In genomic region chr6:81990049-81990810, GRCm38 (mm10) we compare ENCODE assay signal across 11 mouse cellular contexts. TPM values are rescaled to one million over a fixed set of nuclear protein-coding genes. Genes with fewer than 3 reads are reported as not detected.
DNase-seq lines count a peak whose midpoint lies in the region; ATAC-seq and TF ChIP-seq lines count a peak whose summit lies in the region.
"Had no signal": no experiment of that assay in that cellular context is flagged by ENCODE, and none has a peak within 500 bp of the region (broad histone marks: within the 10 kb centered on the region; RNA-seq: fewer than 3 reads in every experiment).

No protein-coding gene starts in this region.

- no peak overlapping the region for H3K9ac ChIP-seq in lung, embryonic 14.5 days
- H3K9ac ChIP-seq in limb, embryonic 12.5 days (replicated peaks): no peak overlapping the region
- H3K9ac ChIP-seq: hindbrain, embryonic 15.5 days; liver, embryonic 14.5 days; neural tube, embryonic 12.5 days had no signal

- no peaks in the 10 kb centered on the region for H3K9me3 ChIP-seq in lung, embryonic 14.5 days (ENCODE audit: low read depth, low read length)
- no peaks in the 10 kb centered on the region for H3K9me3 ChIP-seq in embryonic facial prominence, embryonic 10.5 days
- no peaks in the 10 kb centered on the region for H3K9me3 ChIP-seq in limb, embryonic 12.5 days
- H3K9me3 ChIP-seq: hindbrain, embryonic 15.5 days; neural tube, embryonic 12.5 days had no signal

- no peaks in the 10 kb centered on the region for H3K36me3 ChIP-seq in lung, embryonic 14.5 days (ENCODE audit: insufficient read depth)
- H3K36me3 ChIP-seq in embryonic facial prominence, embryonic 10.5 days (replicated peaks): no peaks in the 10 kb centered on the region
- H3K36me3 ChIP-seq in limb, embryonic 12.5 days: no peaks in the 10 kb centered on the region
- H3K36me3 ChIP-seq: hindbrain, embryonic 15.5 days; neural tube, embryonic 12.5 days had no signal

- intact Hi-C loops in gastrocnemius, adult 2 months (cut with DNase I): no loop called here

- H3K4me1 ChIP-seq in lung, embryonic 14.5 days (ENCODE audit: insufficient read depth): no peaks in the 10 kb centered on the region; the same call in 1 of the 2 replicates
- H3K4me1 ChIP-seq in embryonic facial prominence, embryonic 10.5 days: peaks cover 18% of the 10 kb centered on the region
- peaks cover 40% of the 10 kb centered on the region for H3K4me1 ChIP-seq in limb, embryonic 12.5 days (replicated peaks)
- H3K4me1 ChIP-seq: hindbrain, embryonic 15.5 days; neural tube, embryonic 12.5 days had no signal

- H3K27me3 ChIP-seq in lung, embryonic 14.5 days (ENCODE audit: insufficient read depth, low read length): no peaks in the 10 kb centered on the region
- H3K27me3 ChIP-seq in embryonic facial prominence, embryonic 10.5 days (replicated peaks; ENCODE audit: low read depth, poor library complexity, severe bottlenecking): peaks cover 19% of the 10 kb centered on the region
- no peaks in the 10 kb centered on the region; the same call in 1 of the 2 replicates for H3K27me3 ChIP-seq in limb, embryonic 12.5 days
- H3K27me3 ChIP-seq: neural tube, embryonic 12.5 days had no signal

- 0 out of 2 replicates have a peak overlapping the region, but pooled peaks have one; percentile 13 for H3K4me2 ChIP-seq in lung, embryonic 14.5 days
- peak overlapping the region; percentile 25 for H3K4me2 ChIP-seq in limb, embryonic 12.5 days
- H3K4me2 ChIP-seq: hindbrain, embryonic 15.5 days; neural tube, embryonic 12.5 days had no signal

- no peak for ATAC-seq in lung, embryonic 14.5 days (ENCODE audit: insufficient read depth)
- peak; percentile 38; the same call in 1 of the 2 replicates for ATAC-seq in limb, embryonic 12.5 days (ENCODE audit: insufficient number of reproducible peaks, insufficient read depth, low FRiP score, low TSS enrichment, low read depth)
- ATAC-seq in megakaryocyte-erythroid progenitor cell, adult 5-6 weeks (replicated peaks; ENCODE audit: low FRiP score, low TSS enrichment, poor library complexity, severe bottlenecking): no peak

- no peak for TF ChIP-seq CTCF in gastrocnemius, adult 2 months (IDR thresholded peaks at IDR 0.05)
- no peak for TF ChIP-seq CTCF in lung, embryonic 14.5 days (IDR thresholded peaks at IDR 0.05; ENCODE audit: low read depth)

- H3K4me3 ChIP-seq in gastrocnemius, adult 2 months: peak overlapping the region; percentile 43
- H3K4me3 ChIP-seq in lung, embryonic 14.5 days (ENCODE audit: low read depth, low read length): no peak overlapping the region
- H3K4me3 ChIP-seq in embryonic facial prominence, embryonic 10.5 days: no peak overlapping the region
- 0 out of 2 replicates have a peak overlapping the region, but pooled peaks have one; percentile 9 for H3K4me3 ChIP-seq in limb, embryonic 12.5 days (replicated peaks)
- H3K4me3 ChIP-seq: hindbrain, embryonic 15.5 days; neural tube, embryonic 12.5 days had no signal

- H3K27ac ChIP-seq in gastrocnemius, adult 2 months: peak overlapping the region; percentile 20; the same call in 1 of the 2 replicates
- H3K27ac ChIP-seq in lung, embryonic 14.5 days (ENCODE audit: low read depth): peak overlapping the region; percentile 52; the same call in 1 of the 2 replicates
- H3K27ac ChIP-seq in embryonic facial prominence, embryonic 10.5 days (replicated peaks): peak overlapping the region; percentile 24; the same call in 1 of the 2 replicates
- peak overlapping the region; percentile 95 for H3K27ac ChIP-seq in limb, embryonic 12.5 days
- H3K27ac ChIP-seq: hindbrain, embryonic 15.5 days; liver, embryonic 14.5 days; neural tube, embryonic 12.5 days had no signal

- 48% methylated on average over 20 of the region's 20 CpGs for WGBS in lung, embryonic 14.5 days
- 38% methylated on average over 20 of the region's 20 CpGs for WGBS in embryonic facial prominence, embryonic 10.5 days
- WGBS in limb, embryonic 12.5 days: 26% methylated on average over 20 of the region's 20 CpGs

- DNase-seq in gastrocnemius, adult 2 months: no peak
- DNase-seq in gastrocnemius, adult 18-20 months (ENCODE audit: low spot score): no peak
- DNase-seq in lung, embryonic 14.5 days: no peak
- no peak for DNase-seq in lung, postnatal 36 days
- no peak for DNase-seq in embryonic facial prominence, embryonic 10.5 days (ENCODE audit: low spot score)
- DNase-seq in urinary bladder, postnatal 25 days (ENCODE audit: low spot score): no peak

RNA-seq across cellular contexts. Expression of gene Mrpl19, which starts 24.5 kb away (rescaled TPM):
- total RNA-seq in gastrocnemius, adult 2 months (2021): 10 to 100 TPM; 16.2 to 25.5 TPM
- total RNA-seq in gastrocnemius, adult 18-20 months (2021): 10 to 100 TPM; 18.1 to 18.5 TPM
- 40.8 and 48.1 TPM in 2 replicates for polyA plus RNA-seq in lung, embryonic 14.5 days (2014; fragmentation: Nextera tagmentation; extraction: Ambion mirVana)
- 65.2 and 67.7 TPM in 2 replicates for polyA plus RNA-seq in embryonic facial prominence, embryonic 10.5 days (2016; fragmentation: Nextera tagmentation; extraction: Ambion mirVana)
- polyA plus RNA-seq in limb, embryonic 12.5 days (2016; fragmentation: Nextera tagmentation; extraction: Ambion mirVana): 54.8 and 59.7 TPM in 2 replicates
- 20.9 and 22.2 TPM in 2 replicates for total RNA-seq in megakaryocyte-erythroid progenitor cell, adult 5-6 weeks (2014; fragmentation: Nextera tagmentation)
- total RNA-seq in megakaryocyte-erythroid progenitor cell, adult 5-6 weeks (2017): 17.5 and 46.0 TPM in 2 replicates

RNA-seq across cellular contexts. Expression of gene Eva1a, which starts 50.6 kb away (rescaled TPM):
- total RNA-seq in gastrocnemius, adult 2 months (2021): under 1 TPM; 0.71 to 0.95 TPM
- 1 to 10 TPM in 1 of 2 experiments, under 1 TPM in 1; 0.66 to 1.2 TPM for total RNA-seq in gastrocnemius, adult 18-20 months (2021)
- polyA plus RNA-seq in lung, embryonic 14.5 days (2014; fragmentation: Nextera tagmentation; extraction: Ambion mirVana): 46.5 and 53.7 TPM in 2 replicates
- 7.0 and 9.1 TPM in 2 replicates for polyA plus RNA-seq in embryonic facial prominence, embryonic 10.5 days (2016; fragmentation: Nextera tagmentation; extraction: Ambion mirVana)
- 30.6 and 32.4 TPM in 2 replicates for polyA plus RNA-seq in limb, embryonic 12.5 days (2016; fragmentation: Nextera tagmentation; extraction: Ambion mirVana)
- not detected in 2 replicates for total RNA-seq in megakaryocyte-erythroid progenitor cell, adult 5-6 weeks (2014; fragmentation: Nextera tagmentation)
- total RNA-seq in megakaryocyte-erythroid progenitor cell, adult 5-6 weeks (2017): not detected in 2 replicates

Comparison
In these comparisons a context has a peak if more than half of its experiments do, and no peak if none do; other contexts are left out.
1. H3K27ac ChIP-seq: peak in every context shown above with its lines; median percentile 95 in limb, embryonic 12.5 days; 52 in lung, embryonic 14.5 days; 24 in embryonic facial prominence, embryonic 10.5 days; 20 in gastrocnemius, adult 2 months.
2. H3K4me3 ChIP-seq: peak in gastrocnemius, adult 2 months (single experiment) and limb, embryonic 12.5 days (single experiment); none in lung, embryonic 14.5 days (single experiment) and embryonic facial prominence, embryonic 10.5 days (single experiment).